Comparison of ENCODE assay signal across 9 mouse cellular contexts in the genomic region with DNA sequence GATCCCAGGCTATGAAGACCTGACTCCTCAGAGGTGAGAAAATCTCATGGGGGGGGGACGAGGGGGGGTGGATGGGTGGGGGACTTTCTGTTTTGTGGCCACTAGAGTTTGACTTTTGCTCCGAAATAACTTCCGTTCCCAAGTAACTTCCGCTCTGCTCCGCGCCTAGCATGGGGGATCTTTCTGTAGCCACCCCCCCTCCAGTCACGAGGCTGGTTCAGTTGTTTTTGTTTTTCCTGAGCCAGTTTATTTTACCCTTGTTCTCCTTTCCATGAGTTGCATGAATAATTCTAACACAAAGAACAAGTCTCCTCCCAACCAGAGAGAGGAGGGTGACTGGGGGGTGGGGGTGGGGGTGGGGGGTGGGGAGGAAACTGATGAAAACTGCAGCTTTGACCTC.
DNase-seq lines count a peak whose midpoint lies in the region; ATAC-seq and TF ChIP-seq lines count a peak whose summit lies in the region.
"Had no signal": no experiment of that assay in that cellular context is flagged by ENCODE, and none has a peak within 500 bp of the region (broad histone marks: within the 10 kb centered on the region; RNA-seq: fewer than 3 reads in every experiment).

No protein-coding gene starts in this region.

- peaks cover 46% of the 10 kb centered on the region for H3K4me1 ChIP-seq in embryonic facial prominence, embryonic 10.5 days
- H3K4me1 ChIP-seq in kidney, adult 2 months (ENCODE audit: control insufficient read depth, insufficient read depth, low read length): no peaks in the 10 kb centered on the region
- H3K4me1 ChIP-seq in stomach, embryonic 16.5 days (ENCODE audit: control insufficient read depth, insufficient read depth, low read length): 0 out of 2 replicates have a peak, but pooled peaks cover 4% of the 10 kb centered on the region

- peak overlapping the region; percentile 86 for H3K27ac ChIP-seq in embryonic facial prominence, embryonic 10.5 days (replicated peaks)
- no peak overlapping the region for H3K27ac ChIP-seq in kidney, adult 2 months (ENCODE audit: insufficient read depth, low read depth, low read length)
- H3K27ac ChIP-seq in stomach, embryonic 16.5 days (ENCODE audit: low read length): no peak overlapping the region
- H3K27ac ChIP-seq: macrophage had no signal

- no peak for ATAC-seq in stomach, embryonic 16.5 days (ENCODE audit: insufficient read depth, low FRiP score)

- no peaks in the 10 kb centered on the region for H3K36me3 ChIP-seq in embryonic facial prominence, embryonic 10.5 days (replicated peaks)
- H3K36me3 ChIP-seq in kidney, adult 2 months (ENCODE audit: control insufficient read depth, insufficient read depth, low read length): no peaks in the 10 kb centered on the region
- no peaks in the 10 kb centered on the region for H3K36me3 ChIP-seq in stomach, embryonic 16.5 days (ENCODE audit: control insufficient read depth, insufficient read depth, low read length)

- no peak for TF ChIP-seq POLR2A in kidney, adult 2 months (IDR thresholded peaks at IDR 0.05; ENCODE audit: low read depth, low read length)

- no peak for TF ChIP-seq CTCF in kidney, adult 2 months (conservative IDR thresholded peaks at IDR 0.05; ENCODE audit: insufficient read depth, insufficient read length, low read depth, low read length)

- H3K4me2 ChIP-seq in stomach, embryonic 16.5 days (ENCODE audit: low read depth, low read length): peak overlapping the region; percentile 31; the same call in 1 of the 2 replicates

- no peaks in the 10 kb centered on the region for H3K27me3 ChIP-seq in embryonic facial prominence, embryonic 10.5 days (replicated peaks; ENCODE audit: low read depth, poor library complexity, severe bottlenecking)
- no peaks in the 10 kb centered on the region; the same call in 1 of the 2 replicates for H3K27me3 ChIP-seq in kidney, adult 2 months (replicated peaks; ENCODE audit: control insufficient read depth, insufficient read depth, low read length)
- 0 out of 2 replicates have a peak, but pooled peaks cover 3% of the 10 kb centered on the region for H3K27me3 ChIP-seq in stomach, embryonic 16.5 days (ENCODE audit: control insufficient read depth, insufficient read depth, low read length)

- H3K9me3 ChIP-seq in embryonic facial prominence, embryonic 10.5 days: no peaks in the 10 kb centered on the region
- no peaks in the 10 kb centered on the region for H3K9me3 ChIP-seq in stomach, embryonic 16.5 days (replicated peaks; ENCODE audit: control insufficient read depth, low read length)

- H3K9ac ChIP-seq in stomach, embryonic 16.5 days (ENCODE audit: low read length): no peak overlapping the region

- peak; percentile 57 for DNase-seq in ES-CJ7 (ENCODE audit: low read depth, low spot score)
- DNase-seq in embryonic facial prominence, embryonic 10.5 days (ENCODE audit: low spot score): peak; percentile 70
- DNase-seq in kidney, adult 2 months: peak; percentile 31
- peak; percentile 15 for DNase-seq in lung, postnatal 25 days (ENCODE audit: low spot score)
- no peak for DNase-seq in adrenal gland, postnatal 4 days (ENCODE audit: low spot score in 2 of 2)
- DNase-seq in urinary bladder, postnatal 10 days (ENCODE audit: low spot score): no peak
- no peak for DNase-seq in right cerebral cortex, adult 2 months (ENCODE audit: low spot score in 2 of 2)

- 14% methylated on average over 7 of the region's 7 CpGs for WGBS in embryonic facial prominence, embryonic 10.5 days
- WGBS in kidney, adult 2 months: 6% methylated on average over 7 of the region's 7 CpGs
- 22% methylated on average over 7 of the region's 7 CpGs for WGBS in stomach, embryonic 16.5 days

- H3K4me3 ChIP-seq in embryonic facial prominence, embryonic 10.5 days: peak overlapping the region; percentile 38
- H3K4me3 ChIP-seq in kidney, adult 2 months (ENCODE audit: insufficient read depth, low read depth, low read length): no peak overlapping the region
- H3K4me3 ChIP-seq in stomach, embryonic 16.5 days (replicated peaks; ENCODE audit: low read length): no peak overlapping the region

Comparison
In these comparisons a context has a peak if more than half of its experiments do, and no peak if none do; other contexts are left out.
1. DNase-seq: peak in ES-CJ7 (single experiment), embryonic facial prominence, embryonic 10.5 days (single experiment), kidney, adult 2 months (single experiment) and lung, postnatal 25 days (single experiment); none in adrenal gland, postnatal 4 days (0 of 2), urinary bladder, postnatal 10 days (single experiment) and right cerebral cortex, adult 2 months (0 of 2).